Mouse (Mus musculus) megakaryocyte-erythroid progenitor cell, adult 5-6 weeks (primary cell): Measurements from ENCODE around the gene Itpa. TPM values are rescaled to one million over a fixed set of nuclear protein-coding genes. Genes with fewer than 3 reads are reported as not detected.
"Not testable (repeated sequence)": the region's sequence is repeated elsewhere in the genome, so short reads cannot be mapped to it uniquely, and the experiment has no call there.

Experiments used
- ATAC-seq: replicated peaks from 2 replicates; pipeline ENCODE4 v1.8.0; 2016; ENCODE audit warnings: mild to moderate bottlenecking, inconsistent platforms; ENCODE audit not compliant: severe bottlenecking, poor library complexity, low FRiP score, low TSS enrichment
- total RNA-seq, 2 experiments: library from RNA; stranded (forward) in 1 of 2; stranded (reverse) in 1 of 2; fragments of 200-1000, 215-1000 nt in 1 of 2; fragments of >200 nt in 1 of 2; fragmentation: Nextera tagmentation in 1 of 2; gene quantifications; 2 replicates each; pipeline ENCODE4 v1.2.3; 2014 to 2017

Itpa gene
- total RNA-seq (2014; fragmentation: Nextera tagmentation) (67.7 and 103 TPM in 2 replicates), total RNA-seq (2017) (80.0 and 86.8 TPM in 2 replicates)

DNA sequence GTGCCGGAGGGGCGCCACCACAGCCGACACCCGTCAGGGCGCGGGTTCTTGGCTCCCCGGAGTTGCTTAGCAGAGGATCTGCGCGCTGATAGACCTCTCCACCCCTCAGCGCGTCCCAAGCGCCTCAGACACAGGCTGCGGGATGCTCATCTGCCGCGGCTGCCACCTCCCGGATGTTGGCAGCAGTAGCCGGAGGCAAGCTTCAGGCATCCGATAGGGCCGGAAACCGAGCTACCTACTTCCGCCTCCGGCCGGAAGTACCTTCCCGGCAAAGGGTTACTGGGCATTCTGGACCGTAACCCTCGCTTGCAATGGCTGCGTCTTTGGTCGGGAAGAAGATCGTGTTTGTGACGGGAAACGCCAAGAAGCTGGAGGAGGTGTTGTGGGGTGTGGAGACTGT, at the start of gene Itpa:
Itpa (plus strand) TSS at position 52 of the 400 bp plus-strand sequence.
- ATAC-seq, result peak; percentile 87

DNA sequence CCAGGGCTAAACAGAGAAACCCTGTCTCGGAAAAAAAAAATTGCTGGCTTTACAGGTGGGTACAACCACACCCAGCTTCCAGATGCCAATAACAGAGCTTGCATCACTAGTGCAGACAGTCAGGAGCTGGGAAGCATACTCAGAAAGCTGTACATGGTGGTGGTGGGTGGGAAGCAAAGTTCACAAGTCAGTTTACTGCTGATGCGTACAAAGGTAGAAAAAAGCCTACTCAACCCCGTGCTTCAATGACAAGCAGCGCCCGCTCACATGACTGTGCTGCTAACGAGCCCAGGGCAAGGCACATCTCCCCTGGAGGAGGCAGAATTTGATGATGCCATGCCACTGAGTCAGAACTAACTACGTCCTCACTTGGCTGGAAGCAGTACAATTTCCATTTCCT, 48.4 kb upstream of the Itpa start:
- no peak for ATAC-seq

DNA sequence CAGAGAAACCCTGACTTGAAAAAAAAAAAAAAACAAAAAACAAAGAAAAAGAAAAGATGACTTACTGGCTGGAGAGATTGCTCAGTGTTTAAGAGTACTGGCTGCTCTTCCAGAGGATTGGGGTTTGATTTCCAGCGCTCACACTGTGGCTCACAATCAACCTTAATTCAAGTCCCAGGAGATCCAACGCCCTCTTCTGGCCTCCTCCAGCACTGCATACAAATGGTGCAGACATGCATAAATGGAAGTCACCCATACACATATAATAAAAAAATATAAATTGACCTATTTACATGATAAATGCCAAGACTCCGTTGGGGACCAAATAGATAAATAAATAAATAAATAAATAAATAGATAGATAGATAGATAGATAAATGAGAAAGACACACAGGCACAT, 39.0 kb upstream of the Itpa start:
- ATAC-seq, result no peak

DNA sequence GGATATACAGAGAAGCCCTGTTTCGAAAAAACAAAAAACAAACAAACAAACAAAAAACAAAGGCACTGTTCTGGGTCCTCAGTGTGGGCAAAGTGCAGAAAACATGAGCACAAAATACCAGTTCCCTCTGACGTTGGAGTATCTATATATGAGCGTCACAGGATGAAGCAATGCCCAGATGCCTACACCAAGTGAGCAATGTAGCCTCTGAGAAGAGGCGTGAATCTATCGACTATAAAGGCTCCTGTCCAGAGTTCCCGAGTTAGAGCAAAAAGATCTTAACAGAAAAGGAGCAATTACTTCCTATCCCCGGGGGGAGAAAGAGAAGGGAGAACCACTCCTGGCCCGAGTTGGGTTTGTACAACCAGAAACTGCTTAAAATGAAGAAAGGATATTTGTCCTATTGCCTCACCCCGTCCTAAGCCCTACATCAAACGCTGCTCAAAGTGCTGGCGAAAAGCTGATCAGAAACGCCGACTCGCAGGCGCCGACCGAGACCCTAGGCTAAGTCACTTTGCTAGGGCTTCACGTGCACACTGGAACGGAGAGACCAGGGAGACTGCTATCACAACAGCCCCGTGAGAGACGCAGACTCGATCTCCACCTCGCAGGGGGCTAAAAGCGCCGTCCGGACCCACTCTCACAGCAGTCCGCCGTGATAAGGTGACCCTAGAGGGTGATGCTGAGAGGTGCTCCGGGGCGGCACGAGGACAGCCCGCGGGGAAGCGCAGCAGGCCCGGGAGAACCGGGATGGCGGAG, 38.2 kb upstream of the Itpa start:
- peak; percentile 51 for ATAC-seq

DNA sequence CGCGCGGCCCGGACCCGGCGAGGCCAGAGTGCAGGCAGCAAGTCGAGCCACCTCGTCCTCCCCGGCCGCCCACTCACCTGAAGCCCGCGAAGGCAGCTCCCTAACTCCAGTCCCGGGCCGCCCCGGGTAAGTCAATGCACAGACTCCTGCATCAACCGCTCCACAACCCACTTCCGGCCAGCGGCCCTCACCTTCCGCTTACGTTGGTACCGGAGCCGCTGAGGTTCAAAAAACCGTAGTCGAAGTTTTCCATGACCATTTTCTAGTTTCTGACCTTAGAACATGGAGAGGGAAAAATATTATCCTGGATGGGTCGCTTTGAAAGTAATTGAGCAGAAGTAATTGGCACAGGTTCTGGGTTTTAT, 37.6 kb upstream of the Itpa start, which contains the start of the genes Fastkd5 and Ubox5:
Fastkd5 (minus strand) TSS at position 189 of the 365 bp plus-strand sequence.
Ubox5 (minus strand) TSS at position 200 of the 365 bp plus-strand sequence.
- ATAC-seq, result peak; percentile 75

DNA sequence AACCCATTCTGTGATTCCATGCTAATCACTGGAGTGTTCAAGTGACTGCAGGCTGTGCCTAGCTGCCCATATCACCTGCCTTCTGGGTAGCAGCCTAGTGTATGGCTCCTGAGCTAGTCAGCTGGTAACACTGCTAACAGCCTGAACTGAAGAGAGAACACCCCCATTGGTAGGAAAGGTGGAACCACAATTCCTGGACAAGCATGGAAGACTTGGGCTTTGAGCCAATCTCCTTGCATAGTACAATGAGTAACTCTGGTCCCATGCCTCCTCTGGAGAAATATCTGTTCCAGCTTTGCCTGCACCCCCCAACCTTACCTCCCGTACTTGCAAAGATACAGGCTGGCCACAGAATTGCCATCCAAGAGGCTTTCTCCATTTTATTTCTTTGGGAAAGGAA, 35.0 kb upstream of the Itpa start:
- ATAC-seq, result no peak

DNA sequence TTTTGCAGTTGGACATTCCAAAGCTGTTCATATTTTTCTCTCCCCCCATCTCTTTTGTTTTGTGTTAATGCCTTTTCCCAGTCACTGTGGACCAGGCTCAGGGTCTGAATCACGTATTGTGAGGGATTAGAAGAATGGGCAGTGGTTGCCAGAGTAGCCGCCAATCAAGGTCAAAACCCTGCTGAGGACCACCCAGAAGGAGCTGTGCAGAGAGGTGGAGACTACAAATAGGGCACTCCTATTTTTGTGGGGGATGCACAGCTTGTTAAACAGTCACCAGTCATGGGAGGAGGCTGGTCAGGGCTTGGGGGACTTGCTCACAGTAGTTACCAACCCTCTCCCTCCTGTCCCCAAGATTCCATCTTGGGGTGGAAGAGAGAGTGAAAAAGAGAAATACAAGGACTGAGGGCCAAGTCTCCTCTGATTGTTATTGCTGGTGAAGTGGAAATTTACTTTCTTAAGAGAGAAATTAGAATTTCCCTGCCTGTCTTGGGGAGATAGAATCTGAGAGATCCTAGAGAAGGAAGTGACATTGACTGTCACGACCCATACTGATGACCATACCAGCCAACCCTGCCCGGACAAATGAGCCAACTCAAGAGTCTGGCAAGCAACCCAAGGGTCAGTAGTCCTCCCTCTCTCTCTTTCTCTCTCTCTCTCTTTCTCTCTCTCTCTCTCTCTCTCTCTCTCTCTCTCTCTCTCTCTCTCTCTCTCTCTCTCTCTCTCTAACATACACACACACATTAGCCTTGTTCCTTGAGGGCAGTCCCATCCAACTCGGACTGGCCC, 34.3 kb upstream of the Itpa start:
- ATAC-seq, result no peak

DNA sequence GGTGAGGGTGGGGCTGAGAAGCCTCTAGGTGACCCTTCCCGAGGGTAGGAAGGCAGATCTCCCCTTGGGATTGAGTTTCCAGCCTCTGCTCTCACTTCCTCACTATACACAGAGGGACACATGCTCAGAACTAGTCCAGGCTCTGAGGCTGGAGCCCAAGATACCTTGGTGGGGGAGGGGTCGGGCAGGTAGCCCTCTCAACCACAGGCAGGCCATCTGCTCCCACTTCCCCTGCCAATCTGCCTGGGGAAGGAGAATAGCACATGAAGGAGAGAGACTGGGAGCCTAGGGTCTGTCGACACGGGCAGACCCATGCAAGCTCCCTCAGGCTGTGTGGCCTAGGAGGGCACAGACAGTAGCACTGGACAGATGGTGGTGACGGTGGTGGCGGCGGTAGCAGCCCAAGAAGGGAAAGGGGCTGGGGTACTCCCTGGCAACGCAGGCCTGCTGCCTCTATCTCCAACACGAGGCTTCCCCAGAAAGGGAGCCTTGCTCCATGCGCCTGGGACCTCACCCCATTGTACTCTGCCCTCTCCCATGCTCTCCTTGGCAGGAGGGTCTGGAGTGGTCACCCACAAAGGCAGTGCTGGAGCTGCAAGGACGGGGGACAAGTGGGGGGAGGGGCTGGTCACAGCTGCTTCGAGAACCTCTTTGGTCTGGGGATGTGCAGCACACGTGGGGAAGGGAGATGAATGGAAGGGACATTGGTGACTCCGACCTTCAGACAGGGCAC, 33.2 kb upstream of the Itpa start:
- no peak for ATAC-seq

DNA sequence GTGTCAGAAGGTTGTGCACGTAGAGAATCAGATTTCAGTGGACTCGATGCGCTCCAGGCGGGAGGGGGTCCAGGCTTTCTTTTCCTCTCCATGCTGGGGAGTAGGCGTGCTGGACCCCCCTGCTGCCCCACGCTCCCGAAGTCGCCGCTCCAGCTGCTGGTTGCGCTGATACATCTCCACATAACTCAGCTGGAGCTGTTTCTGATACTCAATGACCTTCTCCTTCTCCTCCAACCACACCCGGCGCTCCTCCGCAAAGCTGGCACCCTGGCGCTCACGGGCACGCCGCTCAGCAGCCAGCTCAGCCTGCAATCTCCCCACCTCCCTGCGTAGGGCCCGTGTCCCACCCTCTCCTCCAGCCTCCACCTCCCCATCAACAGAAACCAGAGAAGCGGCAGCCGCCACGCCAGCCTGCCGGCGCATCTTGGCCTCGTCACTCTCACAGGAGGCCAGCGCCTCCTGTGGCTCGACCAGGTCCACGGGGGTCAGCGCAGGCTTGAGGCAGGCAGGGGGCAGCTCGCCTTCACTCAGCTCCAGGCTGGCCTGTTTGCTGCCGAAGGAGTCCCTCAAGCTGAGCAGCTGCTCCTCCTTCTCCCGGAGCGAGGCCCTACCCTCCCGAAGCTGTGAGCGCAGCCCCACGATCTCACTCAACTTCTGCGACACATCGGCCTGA, 32.5 kb upstream of the Itpa start:
- peak; percentile 32; the same call in 1 of the 2 replicates for ATAC-seq

DNA sequence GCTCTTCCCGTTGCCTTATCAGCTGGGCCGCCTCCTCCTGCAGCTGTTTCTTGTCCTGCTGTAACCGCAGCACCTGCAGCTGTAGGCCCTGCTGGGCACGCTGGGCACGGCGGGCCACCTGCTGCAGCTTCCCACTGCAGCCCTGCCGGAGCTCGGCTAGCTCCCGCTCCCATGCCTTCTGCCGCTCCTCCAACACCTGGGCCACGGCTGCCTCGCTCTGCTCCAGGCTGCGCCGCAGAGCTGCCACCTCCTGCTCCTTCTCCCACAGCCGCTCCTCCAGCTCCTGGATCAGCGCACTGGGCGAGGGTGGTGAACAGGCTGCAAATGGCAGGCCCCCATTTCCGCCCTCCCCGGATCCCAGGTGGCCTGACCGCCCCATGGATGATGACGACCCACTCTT, 31.6 kb upstream of the Itpa start:
- ATAC-seq, result peak; percentile 81

DNA sequence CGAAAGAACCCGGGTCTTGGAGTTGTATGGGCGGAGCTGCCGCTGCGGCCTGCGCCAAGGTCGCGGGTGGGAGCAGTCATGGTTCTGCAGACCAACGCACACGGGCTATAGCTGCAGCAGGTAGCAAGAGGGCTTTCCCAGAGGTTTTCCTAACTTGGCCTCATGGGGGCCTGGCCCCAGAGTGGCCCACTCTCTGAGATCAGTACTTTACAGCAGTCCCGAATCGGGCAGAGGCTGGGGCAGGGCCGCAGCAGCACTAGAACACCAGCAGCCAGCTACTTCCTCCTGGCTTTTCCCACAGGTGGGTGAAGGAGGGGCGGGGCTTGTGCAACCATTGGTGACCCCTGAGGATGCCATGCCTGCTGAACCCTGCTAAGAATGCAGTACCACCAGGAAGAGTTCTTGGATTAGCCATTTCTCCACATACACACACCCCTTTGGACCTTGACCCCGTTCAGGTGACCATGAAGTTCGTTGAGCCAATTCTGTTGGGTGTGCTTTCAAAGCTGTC, 29.3 kb upstream of the Itpa start:
- ATAC-seq, result no peak

DNA sequence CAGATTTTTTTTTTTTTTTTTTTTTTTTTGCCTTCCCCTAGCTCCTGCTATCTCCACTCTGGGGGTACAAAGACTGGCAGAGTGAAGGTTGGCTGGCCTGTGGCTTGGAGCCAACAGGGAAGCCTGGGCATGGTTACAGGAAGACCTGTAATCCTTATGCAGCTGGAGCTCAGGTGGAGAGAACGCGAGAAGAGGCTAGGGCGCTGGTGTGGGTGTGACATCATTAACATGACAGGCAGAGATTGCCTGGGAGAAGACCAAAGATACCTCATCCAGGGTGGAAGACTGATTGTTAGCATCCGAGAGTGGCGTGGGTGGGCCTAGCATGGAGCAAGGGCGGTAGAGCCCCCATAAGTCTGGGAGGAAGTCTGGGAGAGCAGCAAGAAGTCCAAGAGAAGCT, 28.1 kb upstream of the Itpa start:
- no peak for ATAC-seq

DNA sequence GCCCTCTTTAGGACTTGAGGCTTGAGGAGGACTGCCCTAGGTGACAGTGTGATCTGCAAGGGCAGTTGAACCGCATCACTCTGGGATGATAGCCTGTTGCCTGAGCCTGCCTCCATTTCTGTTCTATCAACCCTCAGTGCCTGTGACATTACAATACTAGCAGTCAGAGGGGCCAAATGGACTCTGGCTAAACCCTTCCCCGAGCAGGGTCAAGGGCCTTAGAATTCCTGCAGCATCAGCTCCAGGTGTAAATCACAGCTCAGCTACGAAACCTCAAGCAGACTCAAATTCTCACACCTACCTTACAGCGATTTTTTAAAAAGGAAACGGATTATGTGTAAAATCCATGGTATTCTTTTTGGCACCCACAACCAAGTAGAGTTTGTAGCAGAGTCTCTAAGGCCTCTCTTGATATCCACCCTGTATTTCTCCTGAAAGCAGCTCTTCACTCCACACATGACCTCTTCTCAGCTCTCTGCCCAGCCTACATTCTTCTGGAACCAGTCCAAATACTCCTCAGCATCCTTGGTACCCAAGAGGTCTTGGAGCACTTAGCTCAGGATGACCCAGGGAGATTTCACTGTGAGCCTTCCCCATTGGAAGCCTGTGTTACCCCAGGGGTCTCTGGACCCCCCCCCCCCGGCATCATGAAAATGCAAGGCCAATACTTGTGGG, 25.9 kb upstream of the Itpa start:
- no peak for ATAC-seq

DNA sequence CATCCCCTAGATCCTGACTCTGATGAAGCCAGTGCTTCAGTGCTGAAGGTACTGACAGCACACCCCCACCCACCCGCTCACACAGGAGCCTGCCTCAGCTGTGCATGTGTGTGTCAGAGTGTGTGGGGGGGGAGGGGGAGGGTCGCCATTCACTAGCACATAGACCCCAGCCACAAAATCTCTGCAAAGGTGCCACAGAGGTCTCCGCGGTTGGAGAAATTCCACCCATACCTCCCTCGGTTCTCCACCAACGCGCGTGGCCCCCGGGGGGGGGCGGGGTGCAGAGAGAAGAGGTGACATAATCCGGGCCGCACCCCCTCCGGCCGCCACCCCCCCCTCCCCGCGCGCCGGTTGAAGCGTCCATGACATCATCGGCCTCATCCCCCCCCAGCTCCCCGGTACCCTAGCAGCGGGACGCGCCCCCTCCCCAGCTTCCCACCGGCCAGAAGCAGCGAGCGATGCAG, 25.2 kb upstream of the Itpa start:
- no peak for ATAC-seq

DNA sequence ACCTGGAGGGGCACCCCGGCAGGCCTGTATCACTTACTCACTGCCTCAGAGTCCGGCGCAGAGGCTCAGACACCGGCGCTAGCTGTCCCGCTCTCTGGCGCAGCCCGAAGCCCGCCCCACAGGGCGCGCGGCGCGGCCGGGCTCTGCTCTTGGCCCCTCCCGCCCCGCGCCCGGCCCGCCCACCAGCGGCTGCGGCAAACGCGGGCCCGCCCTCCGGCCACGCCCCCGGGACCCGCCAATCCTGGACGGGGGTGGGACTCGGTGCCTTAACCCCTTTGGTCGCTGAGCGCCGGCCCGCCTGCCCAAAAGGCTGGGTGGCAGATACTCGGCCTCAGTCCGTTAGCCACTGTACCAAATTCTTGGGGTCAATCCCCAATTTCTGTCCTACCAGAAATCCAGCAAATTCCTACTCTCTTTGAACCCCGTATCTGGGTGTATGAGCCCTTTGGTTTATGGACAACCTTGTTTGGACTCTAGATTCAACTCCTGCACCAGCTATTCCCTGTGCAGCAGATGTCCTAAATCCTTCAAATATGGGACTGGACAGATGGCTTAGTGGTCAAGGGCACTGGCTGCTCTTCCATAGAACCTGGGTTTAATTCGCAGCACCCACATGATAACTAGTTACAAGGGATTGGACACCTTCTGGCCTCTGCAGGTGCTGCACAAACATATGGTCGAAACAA, 24.6 kb upstream of the Itpa start, which contains the start of gene Lzts3:
Lzts3 (minus strand) TSS at position 120 of the 686 bp plus-strand sequence.
- ATAC-seq, result peak; percentile 86

DNA sequence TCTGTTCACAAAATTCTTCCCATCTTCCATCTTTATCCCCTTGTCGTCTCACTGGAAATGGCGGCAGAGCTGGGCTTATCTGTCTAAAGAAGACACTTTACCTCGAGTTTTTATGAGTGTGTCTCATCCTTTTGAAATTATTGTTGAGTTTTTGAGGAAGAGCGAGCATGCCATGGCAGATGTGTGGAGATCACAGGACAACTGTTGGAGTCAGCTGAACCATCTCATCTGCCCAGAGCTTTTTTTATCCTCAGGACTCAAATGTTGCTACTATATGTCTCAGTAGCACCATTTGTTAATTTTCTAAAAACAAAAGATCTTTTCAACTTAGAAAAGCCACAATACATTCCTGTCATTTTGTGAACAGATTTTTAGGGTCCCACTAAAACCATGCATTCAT, 22.2 kb upstream of the Itpa start:
- ATAC-seq, result no peak

DNA sequence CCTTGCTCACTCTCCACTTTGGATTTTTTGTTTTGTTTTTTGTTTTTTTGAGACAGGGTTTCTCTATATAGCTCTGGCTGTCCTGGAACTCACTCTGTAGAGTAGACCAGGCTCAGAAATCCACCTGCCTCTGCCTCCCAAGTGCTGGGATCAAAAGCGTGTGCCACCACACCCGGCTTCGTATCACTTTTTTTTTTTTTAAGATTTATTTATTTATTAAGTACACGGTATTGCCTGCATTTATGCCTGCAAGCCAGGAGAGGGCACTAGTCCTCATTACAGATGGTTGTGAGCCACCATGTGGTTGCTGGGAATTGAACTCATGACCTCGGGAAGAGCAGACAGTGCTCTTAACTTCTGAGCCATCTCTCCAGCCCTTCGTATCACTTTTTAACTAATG, 18.4 kb upstream of the Itpa start:
- ATAC-seq, result not testable (repeated sequence)

DNA sequence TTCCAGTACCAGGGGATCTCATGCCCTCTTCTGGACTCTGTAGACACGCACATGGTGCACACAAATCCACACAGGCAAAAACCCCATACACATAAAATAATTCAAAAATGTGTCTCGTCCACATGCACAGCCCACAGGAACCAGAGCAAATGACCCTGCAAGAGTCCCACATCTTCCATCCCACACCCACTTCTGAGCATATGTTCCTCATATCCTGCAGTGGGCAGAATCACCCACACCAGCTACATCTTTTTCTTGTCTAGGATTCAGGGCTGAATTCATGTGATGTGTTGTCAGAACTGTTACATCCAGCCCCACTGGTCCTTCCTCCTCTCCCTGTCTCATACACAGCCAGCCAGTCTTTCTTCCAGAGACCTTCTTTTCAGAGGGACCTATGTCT, 14.1 kb upstream of the Itpa start:
- ATAC-seq, result no peak; the same call in 1 of the 2 replicates
